Comparison of ENCODE assay signal across 15 mouse cellular contexts in the genomic region with DNA sequence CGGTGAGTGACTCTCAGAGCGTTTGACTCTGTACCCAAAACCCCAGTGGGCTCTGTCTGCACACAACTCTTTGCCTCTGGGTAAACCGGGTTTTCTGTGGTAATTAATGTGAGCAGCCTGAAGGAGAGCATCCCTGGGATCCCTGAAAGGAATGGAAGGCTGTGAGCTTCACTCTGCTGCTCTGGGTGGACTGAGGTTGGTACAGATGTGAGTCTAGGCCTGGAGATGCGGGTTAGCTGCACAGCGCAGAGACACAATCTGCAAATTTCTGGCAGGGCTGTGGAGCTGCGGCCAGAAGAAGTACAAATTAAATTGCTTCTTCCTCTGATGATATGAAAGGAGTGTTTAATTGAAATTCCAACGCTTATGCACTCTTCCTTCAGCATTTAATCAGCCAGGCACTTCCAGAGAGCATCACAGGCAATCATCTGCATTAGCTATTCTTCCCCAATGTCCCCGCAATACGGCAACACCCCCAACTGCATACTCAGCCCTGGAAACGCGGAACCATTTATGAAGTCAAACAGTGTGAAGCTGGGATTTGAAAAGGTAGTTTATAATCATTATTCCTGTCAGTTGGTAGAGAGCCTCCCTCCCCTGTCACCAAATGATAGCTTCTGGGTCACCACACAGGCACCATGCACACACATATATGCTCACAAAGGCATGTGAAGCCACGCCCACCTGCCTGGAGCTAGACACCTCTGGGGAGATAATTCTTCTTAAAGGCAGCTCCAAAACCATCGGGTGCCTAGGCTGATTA.
DNase-seq lines count a peak whose midpoint lies in the region; ATAC-seq and TF ChIP-seq lines count a peak whose summit lies in the region.
"Had no signal": no experiment of that assay in that cellular context is flagged by ENCODE, and none has a peak within 500 bp of the region (broad histone marks: within the 10 kb centered on the region; RNA-seq: fewer than 3 reads in every experiment).

No protein-coding gene starts in this region.

- 72% methylated on average over 13 of the region's 13 CpGs for WGBS in heart, embryonic 10.5 days
- 69% methylated on average over 13 of the region's 13 CpGs for WGBS in hindbrain, embryonic 11.5 days
- WGBS in midbrain, embryonic 13.5 days, result 55% methylated on average over 13 of the region's 13 CpGs
- WGBS in small intestine, adult 2 months, result 81% methylated on average over 13 of the region's 13 CpGs

- no peak for TF ChIP-seq POLR2A in small intestine, adult 2 months (IDR thresholded peaks at IDR 0.05; ENCODE audit: low read depth, low read length)

- no peaks in the 10 kb centered on the region for H3K36me3 ChIP-seq in heart, embryonic 10.5 days
- H3K36me3 ChIP-seq in hindbrain, embryonic 11.5 days (ENCODE audit: control insufficient read depth, insufficient read depth, low read length), result no peaks in the 10 kb centered on the region
- no peaks in the 10 kb centered on the region for H3K36me3 ChIP-seq in midbrain, embryonic 13.5 days
- H3K36me3 ChIP-seq in small intestine, adult 2 months (ENCODE audit: control insufficient read depth, insufficient read depth, low read length), result no peaks in the 10 kb centered on the region
- H3K36me3 ChIP-seq: heart, embryonic 13.5 days; limb, embryonic 13.5 days; stomach, embryonic 15.5 days had no signal

- peaks cover 22% of the 10 kb centered on the region for H3K4me1 ChIP-seq in heart, embryonic 10.5 days
- H3K4me1 ChIP-seq in hindbrain, embryonic 11.5 days (replicated peaks; ENCODE audit: control insufficient read depth, insufficient read depth, low read length), result no peaks in the 10 kb centered on the region
- H3K4me1 ChIP-seq in midbrain, embryonic 13.5 days (replicated peaks), result peaks cover 43% of the 10 kb centered on the region
- H3K4me1 ChIP-seq in small intestine, adult 2 months (ENCODE audit: control insufficient read depth, insufficient read depth, insufficient read length, low read length), result peaks cover 11% of the 10 kb centered on the region; the same call in 1 of the 2 replicates
- H3K4me1 ChIP-seq: limb, embryonic 13.5 days; stomach, embryonic 15.5 days had no signal

- H3K9me3 ChIP-seq in heart, embryonic 10.5 days, result no peaks in the 10 kb centered on the region
- H3K9me3 ChIP-seq in hindbrain, embryonic 11.5 days (ENCODE audit: control insufficient read depth, low read length), result no peaks in the 10 kb centered on the region
- H3K9me3 ChIP-seq in midbrain, embryonic 13.5 days, result no peaks in the 10 kb centered on the region
- H3K9me3 ChIP-seq: heart, embryonic 13.5 days; limb, embryonic 13.5 days; stomach, embryonic 15.5 days had no signal

- no peak overlapping the region for H3K9ac ChIP-seq in hindbrain, embryonic 11.5 days (ENCODE audit: low read depth, low read length)
- H3K9ac ChIP-seq in midbrain, embryonic 13.5 days (replicated peaks), result no peak overlapping the region
- H3K9ac ChIP-seq: heart, embryonic 13.5 days; limb, embryonic 13.5 days; stomach, embryonic 15.5 days had no signal

- H3K4me2 ChIP-seq in hindbrain, embryonic 11.5 days (replicated peaks; ENCODE audit: low read depth, low read length), result no peak overlapping the region
- no peak overlapping the region for H3K4me2 ChIP-seq in midbrain, embryonic 13.5 days (replicated peaks)
- H3K4me2 ChIP-seq: heart, embryonic 13.5 days; limb, embryonic 13.5 days; stomach, embryonic 15.5 days had no signal

- no peak overlapping the region for H3K4me3 ChIP-seq in heart, embryonic 10.5 days
- H3K4me3 ChIP-seq in hindbrain, embryonic 11.5 days (ENCODE audit: low read depth, low read length), result no peak overlapping the region
- no peak overlapping the region for H3K4me3 ChIP-seq in midbrain, embryonic 13.5 days (replicated peaks)
- H3K4me3 ChIP-seq in small intestine, adult 2 months (ENCODE audit: low read depth, low read length), result peak overlapping the region; percentile 39; the same call in 1 of the 2 replicates
- H3K4me3 ChIP-seq: heart, embryonic 13.5 days; limb, embryonic 13.5 days; stomach, embryonic 15.5 days had no signal

- H3K27ac ChIP-seq in heart, embryonic 10.5 days, result 0 out of 2 replicates have a peak overlapping the region, but pooled peaks have one; percentile 47
- no peak overlapping the region for H3K27ac ChIP-seq in hindbrain, embryonic 11.5 days (ENCODE audit: low read depth, low read length)
- H3K27ac ChIP-seq in midbrain, embryonic 13.5 days, result peak overlapping the region; percentile 85
- H3K27ac ChIP-seq in small intestine, adult 2 months (ENCODE audit: insufficient read depth, low read depth, low read length), result peak overlapping the region; percentile 72
- H3K27ac ChIP-seq: heart, embryonic 13.5 days; kidney, postnatal 0 days; limb, embryonic 13.5 days; stomach, embryonic 15.5 days had no signal

- DNase-seq in heart, embryonic 10.5 days (ENCODE audit: low spot score), result no peak
- no peak for DNase-seq in heart, adult 11 months
- no peak for DNase-seq in hindbrain, embryonic 11.5 days (ENCODE audit: low spot score)
- DNase-seq in cerebellum, postnatal 10 days, result no peak
- DNase-seq in right cerebral cortex, postnatal 14 days, result no peak
- DNase-seq in left cerebral cortex, adult 18-20 months (ENCODE audit: low spot score in 2 of 2), result no peak
- DNase-seq: adrenal gland, postnatal 10 days; lung, adult 2 months; right cerebral cortex, postnatal 25 days had no signal

- H3K27me3 ChIP-seq in heart, embryonic 10.5 days (ENCODE audit: insufficient read depth, poor library complexity, severe bottlenecking), result no peaks in the 10 kb centered on the region
- H3K27me3 ChIP-seq in hindbrain, embryonic 11.5 days (ENCODE audit: control insufficient read depth, insufficient read depth, low read length), result no peaks in the 10 kb centered on the region
- H3K27me3 ChIP-seq in midbrain, embryonic 13.5 days, result no peaks in the 10 kb centered on the region
- no peaks in the 10 kb centered on the region for H3K27me3 ChIP-seq in small intestine, adult 2 months (ENCODE audit: control insufficient read depth, insufficient read depth, low read length)
- H3K27me3 ChIP-seq: heart, embryonic 13.5 days; limb, embryonic 13.5 days; stomach, embryonic 15.5 days had no signal

- peak; percentile 73 for ATAC-seq in hindbrain, embryonic 11.5 days (ENCODE audit: low FRiP score)
- ATAC-seq in midbrain, embryonic 13.5 days, result peak; percentile 73

- TF ChIP-seq CTCF in small intestine, adult 2 months (IDR thresholded peaks at IDR 0.05; ENCODE audit: extremely low read depth, insufficient read length, insufficient replicate concordance, low read depth, low read length), result no peak
